Mouse (Mus musculus): ENCODE measurements around the gene Nkx1-2.

Nkx1-2 gene

DNA sequence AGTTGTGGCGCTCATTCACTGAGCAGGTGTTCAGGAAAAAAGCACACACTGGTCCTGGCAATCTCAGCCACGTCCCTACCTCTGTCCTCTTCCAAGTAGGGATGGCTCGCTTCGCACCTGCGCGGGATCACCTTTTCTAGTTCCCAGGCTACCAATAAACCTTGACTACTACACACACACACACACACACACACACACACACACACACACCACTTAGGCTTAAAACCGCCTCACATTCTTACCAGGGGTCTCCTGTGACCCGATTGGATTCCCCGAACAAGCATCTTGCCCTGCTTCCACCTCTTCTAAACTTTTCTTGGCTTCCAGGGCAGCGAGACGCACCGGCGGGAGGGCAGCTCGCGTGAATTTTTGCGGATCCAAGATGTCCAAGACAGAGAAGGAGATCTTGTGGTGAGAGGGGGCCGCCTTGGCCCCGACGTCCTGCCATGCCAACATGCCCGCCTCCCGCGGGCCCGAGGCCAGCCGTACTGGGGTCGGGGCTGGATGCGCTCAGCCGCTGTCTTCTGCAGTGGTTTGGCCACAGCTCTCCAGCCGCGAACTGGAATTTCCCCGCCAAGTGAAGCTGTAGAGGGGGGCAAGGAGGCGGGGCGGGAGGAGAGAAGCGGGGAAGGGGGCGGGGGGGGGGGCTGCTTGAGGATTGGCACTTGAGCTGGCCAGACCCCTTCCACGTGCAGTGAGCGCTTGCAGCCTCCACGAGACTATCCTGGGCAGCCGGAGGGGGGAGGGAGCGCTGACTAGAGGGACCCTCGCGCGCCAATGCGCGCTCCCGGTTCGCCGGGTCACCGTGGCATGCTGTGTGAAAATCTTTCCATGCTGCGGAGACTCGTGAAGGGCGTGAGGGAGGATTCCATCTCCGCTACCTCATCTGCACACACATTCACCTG lies at the start of gene Nkx1-2:
Gene Nkx1-2, minus strand, starts transcription at position 567 of the 905 bp plus-strand sequence.
- no peak for DNase-seq

DNA sequence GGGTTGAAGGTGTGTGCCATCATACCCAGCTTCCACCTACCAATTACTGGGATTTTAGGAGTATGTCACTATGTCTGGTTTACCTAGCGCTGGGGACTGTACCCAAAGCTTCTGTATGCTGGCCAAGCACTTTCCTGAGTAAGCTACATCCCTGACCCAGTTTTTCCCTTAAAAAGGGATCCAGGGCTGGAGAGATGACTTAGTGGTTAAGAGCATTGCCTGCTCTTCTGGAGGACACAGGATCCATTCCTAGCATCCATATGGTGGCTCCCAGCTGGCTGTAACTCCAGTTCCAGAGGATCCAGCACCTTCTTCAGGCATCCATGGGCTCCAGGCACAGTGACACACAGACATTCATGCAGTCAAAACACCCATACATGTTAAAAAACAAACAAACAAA lies 47.1 kb upstream of the Nkx1-2 start:
- DNase-seq = no peak

GRCm38 (mm10) chr7:132644605-132645279 lies 45.3 kb upstream of the Nkx1-2 start:
- no peak for DNase-seq

DNA sequence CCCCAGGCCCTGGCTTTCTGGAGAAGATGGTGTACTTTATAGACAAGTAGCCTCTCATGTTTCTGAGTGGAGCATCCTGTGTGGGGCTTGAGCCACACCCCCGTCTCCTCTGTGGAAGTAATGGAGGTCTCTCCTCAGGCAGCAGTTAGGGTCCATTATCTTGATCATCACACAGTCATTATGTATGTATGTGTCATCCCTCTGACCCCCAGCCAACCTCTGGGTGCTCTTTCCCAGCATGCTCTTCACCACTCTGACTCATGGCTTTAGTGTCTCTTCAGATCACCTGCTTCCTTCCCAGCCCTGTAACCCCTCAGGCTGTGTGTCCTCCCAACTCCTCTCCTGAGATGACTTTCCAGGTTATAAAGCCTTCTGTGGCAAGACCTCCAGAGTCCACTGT lies 42.2 kb upstream of the Nkx1-2 start:
- no peak for DNase-seq

- DNase-seq = no peak
These were observed 41.5 kb upstream of the Nkx1-2 start for GRCm38 (mm10) chr7:132640946-132641345.

GRCm38 (mm10) chr7:132638446-132639087 lies 39.1 kb upstream of the Nkx1-2 start:
- peak; percentile 38 for DNase-seq

DNA sequence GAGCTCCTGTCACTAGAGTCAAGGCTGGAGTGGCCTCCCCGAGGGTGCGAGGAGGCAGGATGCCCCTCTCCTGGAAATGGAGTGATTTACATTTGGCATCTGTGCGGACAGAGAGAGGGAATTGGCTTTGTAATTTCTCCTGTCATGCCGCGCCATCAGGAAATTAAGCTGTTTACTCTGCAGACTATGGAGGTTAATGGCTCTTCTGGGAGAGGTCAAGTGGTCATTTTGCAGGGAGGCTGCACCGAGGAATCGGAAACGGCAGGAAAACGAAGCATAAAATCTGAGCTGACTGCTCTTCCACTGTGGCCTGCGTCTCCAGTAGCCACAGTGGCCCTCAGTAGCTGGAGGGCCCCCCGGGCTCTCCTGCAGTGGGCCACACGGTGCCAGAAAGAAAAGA lies 37.9 kb upstream of the Nkx1-2 start:
- DNase-seq = no peak

- peak; percentile 56 for DNase-seq
These were observed 31.9 kb upstream of the Nkx1-2 start for GRCm38 (mm10) chr7:132631313-132631712.

DNA sequence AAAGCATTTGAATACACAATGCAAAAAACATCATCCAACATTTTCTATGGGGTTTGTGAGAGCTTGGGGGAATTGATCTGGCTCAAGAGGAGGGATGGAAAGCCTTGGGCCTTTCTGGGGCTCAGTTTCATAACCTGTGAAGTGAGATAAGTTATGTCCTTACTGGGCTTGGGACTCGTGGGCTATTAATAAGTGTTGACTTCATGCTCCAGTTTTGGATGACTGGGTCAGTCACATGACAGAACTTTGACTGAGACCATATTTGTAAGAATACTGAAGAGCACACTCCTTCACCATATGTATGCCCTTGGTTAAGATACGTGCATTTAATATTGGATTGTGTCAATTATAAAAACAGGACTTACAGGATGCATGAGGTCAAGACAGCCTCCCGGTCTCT lies 28.0 kb upstream of the Nkx1-2 start:
- no peak for DNase-seq

- no peak for DNase-seq
These were observed 26.7 kb upstream of the Nkx1-2 start for GRCm38 (mm10) chr7:132626174-132626573.

DNA sequence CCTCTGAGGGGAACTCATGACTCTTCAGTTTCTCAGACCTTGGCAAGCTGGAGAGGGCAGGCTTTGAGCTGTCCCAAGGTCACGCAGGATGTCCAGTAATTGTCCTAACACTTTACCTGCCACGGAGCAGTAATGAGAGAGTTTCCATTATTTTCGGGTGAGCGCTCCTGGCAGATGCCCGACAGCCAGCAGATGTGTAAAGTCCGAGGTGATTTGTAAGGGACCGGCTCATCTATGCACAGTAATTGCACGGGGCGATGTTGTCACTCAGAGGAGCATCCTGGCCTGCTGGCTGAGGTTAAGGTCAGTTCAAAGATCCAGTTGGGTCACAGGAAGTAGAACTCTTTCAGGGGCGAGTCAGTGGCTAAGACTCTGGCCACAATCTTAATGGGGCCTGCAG lies 24.7 kb upstream of the Nkx1-2 start:
- DNase-seq = no peak

GRCm38 (mm10) chr7:132619975-132620918 lies 20.8 kb upstream of the Nkx1-2 start:
- no peak for DNase-seq

DNA sequence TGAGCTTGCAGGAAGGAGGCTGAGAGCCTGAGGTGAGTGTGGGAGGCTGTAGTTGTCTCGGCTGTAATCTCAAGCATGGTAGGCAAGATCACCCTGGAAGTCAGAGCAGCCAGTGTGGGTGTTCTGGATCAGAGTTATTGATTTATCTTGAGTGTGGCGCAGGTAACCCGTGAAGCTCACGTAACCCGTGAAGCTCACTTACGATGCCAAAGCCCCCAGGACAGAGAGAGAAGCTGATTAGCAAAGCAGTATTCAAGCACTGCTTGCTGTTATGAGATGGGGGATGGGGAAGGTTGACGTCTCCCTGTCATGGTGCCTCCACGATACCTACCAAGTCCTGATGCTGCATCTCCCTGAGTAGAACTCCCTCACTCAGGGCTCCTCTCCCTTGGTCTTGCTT lies 20.1 kb upstream of the Nkx1-2 start:
- DNase-seq = no peak

GRCm38 (mm10) chr7:132617021-132617564 lies 17.7 kb upstream of the Nkx1-2 start:
- DNase-seq = no peak

DNA sequence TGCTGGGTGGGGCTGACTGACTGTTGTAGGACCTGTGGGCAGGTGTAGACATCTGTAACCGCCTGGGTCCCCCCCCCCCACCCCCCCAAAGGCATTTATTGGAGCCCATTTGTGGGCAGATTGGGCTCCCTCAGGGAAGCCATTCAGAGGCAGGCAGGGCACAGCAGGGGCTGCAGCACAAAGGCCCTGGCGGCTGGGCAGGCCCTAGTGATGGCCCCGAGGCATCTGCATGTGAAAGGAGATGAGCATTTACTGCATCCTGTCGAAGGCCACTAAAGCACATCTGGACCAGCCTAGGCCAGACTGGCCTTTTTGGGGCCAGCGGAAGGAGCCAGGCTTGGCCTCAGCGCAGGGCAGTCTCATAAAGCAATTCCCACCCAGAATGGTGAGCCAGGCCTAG lies 17.0 kb upstream of the Nkx1-2 start:
- DNase-seq = no peak

GRCm38 (mm10) chr7:132615346-132615745 lies 15.9 kb upstream of the Nkx1-2 start:
- DNase-seq = no peak

GRCm38 (mm10) chr7:132611530-132611929 lies 12.1 kb upstream of the Nkx1-2 start:
- DNase-seq = no peak

DNA sequence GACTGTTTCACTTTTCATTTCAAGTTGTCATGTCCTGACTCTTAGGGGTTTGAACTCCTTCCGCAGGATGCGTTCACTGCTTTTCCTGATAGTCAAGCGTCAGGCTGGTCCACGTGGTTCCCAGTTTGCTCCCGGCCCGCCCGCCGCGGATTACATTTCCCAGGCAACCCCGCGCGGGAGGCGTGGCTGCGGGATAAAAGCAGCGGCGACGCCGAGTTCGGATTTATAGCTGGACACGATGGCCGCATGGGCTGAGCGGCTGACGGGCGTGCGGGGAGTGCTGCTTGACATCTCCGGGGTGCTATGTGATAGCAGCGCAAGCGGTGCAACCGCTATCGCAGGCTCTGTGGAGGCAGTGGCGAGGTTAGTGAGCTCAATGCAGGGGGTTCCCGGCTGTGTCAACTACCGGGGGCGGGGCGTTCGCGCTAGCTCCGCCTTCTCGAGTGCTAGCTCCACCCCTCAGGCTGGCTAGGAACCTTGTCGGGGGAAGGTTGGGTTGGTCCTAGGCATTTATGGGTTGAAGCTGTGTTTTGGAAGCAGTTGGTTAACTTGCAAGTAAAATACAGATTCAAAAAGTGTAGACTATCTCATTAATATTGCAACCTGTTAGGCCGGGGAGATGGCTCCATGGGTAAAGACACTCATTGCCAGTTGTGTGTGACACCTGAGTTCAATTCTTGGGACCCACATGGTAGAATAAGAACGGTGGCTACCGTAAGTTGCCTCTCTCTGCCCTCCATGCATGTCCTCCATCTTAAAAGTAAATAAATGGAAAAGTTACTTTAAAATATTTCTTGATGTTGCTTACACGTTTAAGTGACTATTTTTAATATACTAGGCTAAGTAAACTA lies 11.3 kb upstream of the Nkx1-2 start, which contains the start of gene Lhpp:
Gene Lhpp, plus strand, starts transcription at position 171 of the 851 bp plus-strand sequence.
- peak; percentile 80 for DNase-seq

GRCm38 (mm10) chr7:132608316-132609020 lies 9.0 kb upstream of the Nkx1-2 start:
- DNase-seq = no peak

GRCm38 (mm10) chr7:132605689-132606088 lies 6.3 kb upstream of the Nkx1-2 start:
- DNase-seq = no peak
